Mouse (Mus musculus) stomach, postnatal 0 days (tissue): ENCODE data around the gene Tspan4. TPM values are rescaled to one million over a fixed set of nuclear protein-coding genes. Genes with fewer than 3 reads are reported as not detected.

ENCODE experiments used
- ATAC-seq: fragments of 200-750 bp; cut with Nextera tagmentation; 2 replicates; pipeline ENCODE4 v1.8.0; 2017; ENCODE audit not compliant: low FRiP score, low TSS enrichment
- DNase-seq: peaks from one replicate; pipeline ENCODE4 v3.0.0-alpha.2; 2016; ENCODE audit warnings: low spot score
- H3K27ac ChIP-seq: fragments of 300-500 bp; sonication (generic); replicated peaks from 2 replicates; pipeline ENCODE4 v1.5.1; 2014; ENCODE audit warnings: mild to moderate bottlenecking, control low read depth
- H3K27me3 ChIP-seq: fragments of 300-500 bp; sonication (generic); 2 replicates; pipeline ENCODE4 v1.6.1; 2014; ENCODE audit warnings: low read length; ENCODE audit not compliant: control insufficient read depth, insufficient read depth
- H3K36me3 ChIP-seq: fragments of 300-500 bp; sonication (generic); 2 replicates; pipeline ENCODE4 v1.6.1; 2014; ENCODE audit warnings: low read length, mixed read lengths; ENCODE audit not compliant: control insufficient read depth, insufficient read depth
- H3K4me1 ChIP-seq: fragments of 300-500 bp; sonication (generic); replicated peaks from 2 replicates; pipeline ENCODE4 v1.6.1; 2014; ENCODE audit warnings: antibody characterized with exemption; ENCODE audit not compliant: control insufficient read depth, insufficient read depth
- H3K4me2 ChIP-seq: fragments of 300-500 bp; sonication (generic); replicated peaks from 2 replicates; pipeline ENCODE4 v1.6.1; 2014; ENCODE audit warnings: low read depth, mild to moderate bottlenecking, control low read depth, moderate library complexity
- H3K4me3 ChIP-seq: fragments of 300-500 bp; sonication (generic); 2 replicates; pipeline ENCODE4 v1.5.1; 2014; ENCODE audit warnings: low read depth, low read length, control low read depth
- H3K9ac ChIP-seq: fragments of 300-500 bp; sonication (generic); 2 replicates; pipeline ENCODE4 v1.6.1; 2014; ENCODE audit warnings: mild to moderate bottlenecking, low read length, control low read depth, mixed read lengths
- H3K9me3 ChIP-seq: fragments of 300-500 bp; sonication (generic); 2 replicates; pipeline ENCODE4 v1.6.1; 2016; ENCODE audit warnings: low read length; ENCODE audit not compliant: control insufficient read depth
- CTCF ChIP-seq: IDR thresholded peaks from 2 replicates; pipeline ENCODE4 v1.5.1; 2016; ENCODE audit warnings: antibody characterized with exemption, low read depth, mild to moderate bottlenecking, moderate library complexity
- EP300 ChIP-seq: optimal IDR thresholded peaks from 2 replicates; pipeline ENCODE3; 2016; ENCODE audit warnings: antibody characterized with exemption
- WGBS: fragments of 180-500 bp; shearing (Covaris S2); extraction: QIAGEN DNeasy Blood & Tissue Kit; methylation state at CpG from one replicate; pipeline ENCODE4 v1.1.7; 2014; 5-methylcytosine and 5-hydroxymethylcytosine counted together
- polyA plus RNA-seq: library from polyadenylated mRNA; unstranded; fragments of >200 nt; fragmentation: Nextera tagmentation; extraction: Ambion mirVana; gene quantifications from 2 replicates; pipeline ENCODE4 v1.2.1, GENCODE M21; 2015

The Tspan4 gene
- polyA plus RNA-seq, 1 experiment from 2014 or later, result 58.7 TPM

DNA sequence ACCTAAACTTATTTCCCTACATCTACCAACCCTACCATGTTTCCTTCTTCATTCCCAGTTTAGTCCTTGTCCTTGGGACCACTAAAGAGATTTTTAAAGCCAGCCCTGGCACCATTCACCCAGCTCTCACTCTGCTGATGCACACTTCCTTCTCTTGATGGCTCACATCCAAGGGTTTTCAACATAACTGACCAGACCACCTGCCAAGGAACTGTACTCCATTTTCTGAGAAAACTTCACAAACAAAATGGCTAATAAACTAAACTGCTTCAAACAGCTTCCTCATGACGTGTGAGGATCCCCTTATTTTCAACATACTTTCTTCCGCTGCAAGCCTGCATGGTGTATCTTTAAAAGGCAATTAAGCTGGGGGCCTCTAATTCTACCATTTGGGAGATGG is 21.4 kb upstream of the Tspan4 start:
- Histone ChIP-seq H3K9me3 (no peaks in the 10 kb centered on the region), H3K4me2 (no peak overlapping the region), H3K4me1 (peaks cover 3% of the 10 kb centered on the region; the same call in 1 of the 2 replicates), H3K27me3 (no peaks in the 10 kb centered on the region), H3K27ac (no peak overlapping the region), H3K4me3 (no peak overlapping the region), H3K9ac (no peak overlapping the region), H3K36me3 (peaks cover 4% of the 10 kb centered on the region; the same call in 1 of the 2 replicates)
- ATAC-seq (no peak), DNase-seq (no peak)
- TF ChIP-seq EP300 (no peak), CTCF (no peak)
- WGBS, result 72% methylated on average over 2 of the region's 2 CpGs

DNA sequence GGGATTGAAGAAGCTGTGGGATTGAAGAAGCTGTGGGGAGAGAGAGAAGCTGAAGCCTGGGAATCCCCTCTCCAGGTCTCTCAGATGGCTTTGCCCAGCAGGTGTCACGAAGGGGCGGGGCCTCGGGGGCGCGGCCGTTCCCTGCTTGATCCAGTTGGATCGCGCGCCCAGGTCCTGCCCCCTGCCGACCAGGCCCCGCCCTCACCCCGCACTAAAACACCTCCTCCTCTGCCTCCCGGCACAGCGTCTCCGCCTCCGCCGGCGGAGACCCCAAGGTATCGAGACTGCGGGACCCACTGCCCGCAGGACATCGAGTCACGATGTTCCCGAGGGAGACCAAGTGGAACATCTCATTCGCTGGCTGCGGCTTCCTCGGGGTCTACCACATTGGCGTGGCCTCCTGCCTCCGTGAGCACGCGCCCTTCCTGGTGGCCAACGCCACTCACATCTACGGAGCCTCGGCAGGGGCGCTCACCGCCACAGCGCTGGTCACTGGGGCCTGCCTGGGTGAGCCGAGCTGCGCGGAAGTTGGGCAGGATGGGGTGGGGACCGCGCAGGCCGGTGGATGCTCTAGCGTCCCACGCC is 20.0 kb upstream of the Tspan4 start, which contains the start of gene Pnpla2:
TSS of gene Pnpla2 (plus strand) at position 232 of the 585 bp plus-strand sequence.
- peak within 1 kb of the TSS; percentile 57 for H3K4me3 ChIP-seq
- 0 out of 2 replicates have a peak, but pooled peaks cover 3% of the 10 kb centered on the region for H3K4me1 ChIP-seq
- H3K9ac ChIP-seq, result peak within 1 kb of the TSS; percentile 79
- peak; percentile 52; the same call in 1 of the 2 replicates for TF ChIP-seq CTCF
- no peak for TF ChIP-seq EP300
- peak within 1 kb of the TSS; percentile 87 for H3K27ac ChIP-seq
- H3K9me3 ChIP-seq, result no peaks in the 10 kb centered on the region
- DNase-seq (peak; percentile 99), ATAC-seq (peak; percentile 83)
- WGBS, result under 1% methylated on average over 44 of the region's 45 CpGs
- H3K4me2 ChIP-seq, result peak within 1 kb of the TSS; percentile 86
- no peaks in the 10 kb centered on the region for H3K27me3 ChIP-seq
- peaks cover 6% of the 10 kb centered on the region; the same call in 1 of the 2 replicates for H3K36me3 ChIP-seq

DNA sequence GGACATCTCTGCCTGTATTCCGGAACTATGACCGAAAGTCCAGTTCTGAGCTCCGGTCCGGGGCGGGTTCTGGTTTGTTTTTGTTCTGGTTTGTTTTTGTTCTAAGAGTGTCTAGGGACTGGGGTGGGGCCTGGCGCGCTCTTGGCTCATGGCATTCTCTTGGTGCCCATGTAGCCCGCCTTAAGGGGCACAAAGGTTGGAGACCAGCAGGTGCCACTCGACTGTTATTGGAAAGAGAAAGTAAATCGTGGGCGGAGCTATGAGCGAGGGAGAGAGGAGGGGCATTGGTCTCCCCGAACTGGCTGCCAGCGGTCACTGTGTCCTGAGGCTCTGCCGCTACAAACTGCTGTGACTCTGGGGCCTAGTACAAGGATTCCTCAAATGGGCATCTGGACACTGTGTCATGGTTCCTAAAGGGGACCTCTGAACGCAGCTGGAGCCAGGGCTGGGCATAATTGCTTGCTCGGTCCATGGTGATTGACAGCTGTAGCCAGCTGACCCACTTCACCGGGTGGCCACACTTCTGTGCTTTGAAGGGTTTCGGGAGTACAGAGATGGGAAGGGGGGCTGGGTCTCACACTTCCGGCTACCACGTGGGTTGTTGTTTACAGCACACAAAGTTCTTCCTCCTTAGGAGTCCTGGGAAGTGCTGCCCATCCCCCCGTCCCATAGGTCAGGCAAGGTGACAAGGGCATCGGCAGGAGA is 19.3 kb upstream of the Tspan4 start:
- TF ChIP-seq CTCF (0 out of 2 replicates have a peak, but pooled peaks have one; percentile 3), EP300 (no peak)
- no peaks in the 10 kb centered on the region for H3K9me3 ChIP-seq
- H3K4me3 ChIP-seq, result peak overlapping the region; percentile 57
- 3% methylated on average over 23 of the region's 23 CpGs for WGBS
- H3K36me3 ChIP-seq, result peaks cover 6% of the 10 kb centered on the region; the same call in 1 of the 2 replicates
- peak; percentile 44 for ATAC-seq
- H3K4me1 ChIP-seq, result 0 out of 2 replicates have a peak, but pooled peaks cover 3% of the 10 kb centered on the region
- DNase-seq, result peak; percentile 85
- H3K9ac ChIP-seq, result peak overlapping the region; percentile 79
- H3K4me2 ChIP-seq, result peak overlapping the region; percentile 86
- H3K27me3 ChIP-seq, result no peaks in the 10 kb centered on the region
- peak overlapping the region; percentile 87 for H3K27ac ChIP-seq

DNA sequence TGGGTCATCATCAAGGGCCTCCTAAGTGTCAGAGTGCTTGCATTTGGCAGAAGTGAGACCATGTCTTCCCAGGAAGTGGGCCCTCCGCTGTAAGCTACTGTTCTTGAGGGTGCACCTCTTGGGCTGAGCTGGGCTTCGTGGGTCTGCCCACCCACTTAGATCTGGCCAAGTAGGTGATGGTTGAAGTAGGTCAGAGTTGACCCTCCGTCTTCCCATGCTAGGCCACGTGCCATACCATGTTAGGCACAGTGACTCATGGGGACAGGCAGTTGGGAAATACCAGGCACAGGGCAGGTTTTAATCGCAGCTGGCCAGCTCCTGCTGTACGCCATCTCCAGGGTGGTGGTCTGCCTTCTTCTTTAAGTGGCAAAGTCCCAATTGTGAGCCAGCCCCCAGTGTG is 18.3 kb upstream of the Tspan4 start:
- H3K27me3 ChIP-seq, result no peaks in the 10 kb centered on the region
- H3K9ac ChIP-seq, result no peak overlapping the region; the same call in 1 of the 2 replicates
- peak overlapping the region; percentile 86; the same call in 1 of the 2 replicates for H3K4me2 ChIP-seq
- no peaks in the 10 kb centered on the region for H3K9me3 ChIP-seq
- 72% methylated on average over 6 of the region's 6 CpGs for WGBS
- H3K27ac ChIP-seq, result no peak overlapping the region; the same call in 1 of the 2 replicates
- H3K4me3 ChIP-seq, result no peak overlapping the region
- peaks cover 9% of the 10 kb centered on the region; the same call in 1 of the 2 replicates for H3K4me1 ChIP-seq
- H3K36me3 ChIP-seq, result peaks cover 6% of the 10 kb centered on the region; the same call in 1 of the 2 replicates
- DNase-seq (no peak), ATAC-seq (no peak)
- TF ChIP-seq CTCF, result no peak
- TF ChIP-seq EP300, result no peak

DNA sequence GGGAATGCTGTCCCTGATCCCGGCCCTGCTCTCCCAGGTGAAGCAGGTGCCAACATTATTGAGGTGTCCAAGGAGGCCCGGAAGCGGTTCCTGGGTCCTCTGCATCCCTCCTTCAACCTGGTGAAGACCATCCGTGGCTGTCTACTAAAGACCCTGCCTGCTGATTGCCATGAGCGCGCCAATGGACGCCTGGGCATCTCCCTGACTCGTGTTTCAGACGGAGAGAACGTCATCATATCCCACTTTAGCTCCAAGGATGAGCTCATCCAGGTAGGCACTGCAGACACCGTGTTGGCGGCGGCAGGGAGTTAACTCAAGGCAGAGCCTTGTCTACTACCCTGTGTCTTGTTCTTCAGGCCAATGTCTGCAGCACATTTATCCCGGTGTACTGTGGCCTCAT is 17.8 kb upstream of the Tspan4 start:
- no peak for ATAC-seq
- no peak for DNase-seq
- no peak overlapping the region for H3K4me3 ChIP-seq
- TF ChIP-seq CTCF, result no peak
- no peak for TF ChIP-seq EP300
- 93% methylated on average over 14 of the region's 14 CpGs for WGBS
- H3K9me3 ChIP-seq, result no peaks in the 10 kb centered on the region
- H3K27me3 ChIP-seq, result no peaks in the 10 kb centered on the region
- no peak overlapping the region for H3K9ac ChIP-seq
- peaks cover 3% of the 10 kb centered on the region; the same call in 1 of the 2 replicates for H3K36me3 ChIP-seq
- peaks cover 9% of the 10 kb centered on the region; the same call in 1 of the 2 replicates for H3K4me1 ChIP-seq
- H3K27ac ChIP-seq, result no peak overlapping the region
- no peak overlapping the region for H3K4me2 ChIP-seq
